Mouse (Mus musculus): ENCODE measurements at regions not wholly inside any gene's neighbourhood (a gene's known extent, or its start where the extent isn't known, plus 50 kb on each side); places are given as distances from the start of the nearest gene placed in this dataset.

- peak; percentile 47 to 81 for DNase-seq
These were observed 457.1 kb downstream of the Tmem38b start for GRCm38 (mm10) chr4:54282934-54283333.

DNA sequence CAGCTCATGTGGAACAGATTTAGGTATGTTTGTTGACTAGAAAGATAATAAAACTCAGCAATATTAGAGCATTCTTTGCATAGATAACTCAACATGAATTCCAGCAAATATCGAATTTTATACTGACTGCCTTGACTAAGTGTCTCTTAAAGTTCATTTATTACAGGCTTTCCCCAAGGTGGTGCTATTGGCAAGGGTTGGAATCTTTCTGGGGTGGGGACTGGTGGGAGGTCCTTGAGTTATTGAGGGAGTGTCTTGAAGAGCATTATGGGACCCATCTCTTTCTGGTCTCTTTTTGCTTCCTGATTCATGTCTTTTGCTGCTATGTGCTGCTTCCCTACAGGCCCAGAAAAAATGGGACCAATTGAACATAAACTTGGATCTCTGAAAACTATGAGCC, 488.0 kb downstream of the Tmem38b start:
- no peak for DNase-seq

- no peak for DNase-seq
These were observed 499.0 kb downstream of the Tmem38b start for GRCm38 (mm10) chr4:54324851-54325250.

GRCm38 (mm10) chr4:54328273-54328672, 502.4 kb downstream of the Tmem38b start:
- DNase-seq = no peak

DNA sequence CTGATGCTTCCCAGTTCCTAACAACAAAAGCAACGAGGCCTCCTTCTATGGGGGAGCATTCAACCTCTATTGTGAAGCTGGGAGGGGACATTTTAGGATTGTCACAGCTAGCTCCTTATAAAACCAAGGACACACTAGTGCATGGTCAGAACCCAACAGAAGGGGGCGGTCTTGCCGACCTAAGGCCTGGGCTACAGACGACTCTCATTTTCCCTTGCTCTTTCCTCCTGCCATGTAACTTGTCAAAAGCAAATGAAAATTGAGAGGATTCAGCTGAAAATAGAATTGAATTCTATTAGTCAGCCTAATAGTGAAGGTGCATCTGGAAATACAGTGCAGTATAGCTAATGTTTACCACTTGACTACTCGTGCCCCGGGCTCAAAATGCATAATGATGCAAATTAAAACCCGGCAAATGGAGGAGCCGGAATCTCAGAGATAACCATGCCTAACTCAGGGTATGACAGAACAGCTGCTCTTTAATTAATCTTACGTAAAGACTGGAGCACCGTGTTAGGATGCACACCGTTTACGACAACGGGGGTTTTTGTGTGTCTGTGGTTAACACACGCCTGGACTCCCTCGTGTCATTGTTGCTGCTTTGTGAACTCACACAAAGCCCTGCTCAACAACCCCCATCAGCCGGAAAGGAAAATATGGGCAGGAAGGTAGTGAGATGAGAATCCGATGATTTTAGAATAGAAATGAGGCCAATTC, 503.0 kb downstream of the Tmem38b start:
- peak; percentile 33 to 52 for DNase-seq

DNA sequence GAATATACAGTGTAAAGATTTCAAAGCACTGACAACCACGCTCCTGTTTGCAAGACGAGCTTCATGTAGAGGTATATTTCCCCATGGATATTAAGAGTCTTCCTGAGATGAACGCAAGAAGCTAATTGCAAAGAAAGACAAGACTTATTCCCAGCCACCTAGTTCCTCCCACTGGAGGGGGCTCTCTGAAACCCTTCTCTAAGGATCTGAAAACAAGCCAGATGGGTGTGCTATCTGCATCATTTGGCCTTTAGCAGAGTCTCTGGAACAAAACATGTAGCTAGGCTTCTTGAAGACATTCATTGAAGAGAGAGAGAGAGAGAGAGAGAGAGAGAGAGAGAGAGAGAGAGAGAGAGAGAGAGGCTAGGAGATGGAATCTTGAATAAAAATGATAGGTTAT, 504.8 kb downstream of the Tmem38b start:
- no peak for DNase-seq

DNA sequence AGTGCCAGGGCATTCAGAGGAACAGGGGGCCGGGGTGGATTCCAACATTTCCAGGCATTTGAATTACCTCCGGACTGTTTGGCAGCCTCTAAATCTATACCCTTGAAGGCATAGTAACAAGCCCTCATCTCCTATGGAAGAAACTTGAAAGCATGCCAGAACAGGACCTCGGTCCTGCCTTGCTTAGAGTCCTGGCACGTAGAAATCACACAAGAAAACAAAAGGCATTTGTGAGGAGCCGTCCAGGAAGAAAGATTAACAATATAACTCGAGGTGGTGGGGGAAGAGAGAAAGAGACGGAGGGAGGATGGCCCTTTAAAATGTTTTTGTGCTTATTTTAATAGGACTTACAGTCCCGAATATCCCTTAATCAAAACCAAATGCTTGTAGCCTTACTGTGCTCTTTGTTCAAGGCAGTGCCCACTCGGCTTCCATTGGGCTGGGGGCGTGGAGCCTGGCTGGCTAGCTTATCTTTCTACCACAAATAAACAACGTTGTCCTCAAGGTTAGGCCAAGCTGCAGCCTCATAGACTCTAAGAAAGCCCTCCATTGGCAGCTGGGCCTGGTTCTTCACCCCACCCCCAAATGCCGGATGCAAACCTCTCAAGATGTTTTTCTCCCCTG, 505.9 kb downstream of the Tmem38b start:
- no peak for DNase-seq

DNA sequence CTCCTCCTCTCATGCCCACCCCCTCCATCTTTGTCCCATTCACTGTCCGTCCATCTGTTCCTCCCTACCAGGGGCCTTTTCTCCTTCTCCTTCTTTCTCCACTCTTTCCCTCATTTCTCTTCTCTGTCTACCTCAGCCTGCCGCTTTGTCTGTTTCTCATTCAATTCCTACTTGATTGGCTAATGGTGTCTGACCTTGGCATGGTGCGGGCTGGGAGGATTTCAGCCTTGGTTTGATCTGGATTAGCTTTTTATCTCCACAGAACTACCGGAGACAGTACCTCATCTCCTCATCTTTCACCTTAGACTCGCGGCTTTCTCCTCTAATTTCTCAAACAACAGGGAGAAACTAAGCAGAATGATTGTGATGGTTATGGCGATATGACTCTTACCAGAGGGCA, 506.4 kb downstream of the Tmem38b start:
- DNase-seq = no peak

GRCm38 (mm10) chr4:54338556-54338955, 512.7 kb downstream of the Tmem38b start:
- DNase-seq = no peak

DNA sequence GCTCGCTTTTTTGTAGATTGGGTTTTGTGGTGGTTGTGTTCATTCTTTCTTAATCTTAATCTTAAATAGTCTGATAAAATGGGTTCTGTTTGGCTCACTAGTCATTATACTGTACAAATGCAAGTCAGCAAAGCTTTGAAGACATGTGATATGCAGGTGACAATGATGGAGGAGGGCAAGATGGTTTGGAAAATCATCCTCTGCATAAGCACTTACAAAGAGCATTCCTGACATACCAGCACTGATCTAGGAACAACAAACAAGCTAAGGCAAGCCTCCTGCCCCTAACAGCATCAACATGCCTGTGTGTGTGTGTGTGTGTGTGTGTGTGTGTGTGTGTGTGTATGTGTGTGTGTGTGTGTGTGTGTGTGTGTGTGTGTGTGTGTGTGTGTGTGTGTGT, 514.3 kb downstream of the Tmem38b start:
- DNase-seq = no peak

DNA sequence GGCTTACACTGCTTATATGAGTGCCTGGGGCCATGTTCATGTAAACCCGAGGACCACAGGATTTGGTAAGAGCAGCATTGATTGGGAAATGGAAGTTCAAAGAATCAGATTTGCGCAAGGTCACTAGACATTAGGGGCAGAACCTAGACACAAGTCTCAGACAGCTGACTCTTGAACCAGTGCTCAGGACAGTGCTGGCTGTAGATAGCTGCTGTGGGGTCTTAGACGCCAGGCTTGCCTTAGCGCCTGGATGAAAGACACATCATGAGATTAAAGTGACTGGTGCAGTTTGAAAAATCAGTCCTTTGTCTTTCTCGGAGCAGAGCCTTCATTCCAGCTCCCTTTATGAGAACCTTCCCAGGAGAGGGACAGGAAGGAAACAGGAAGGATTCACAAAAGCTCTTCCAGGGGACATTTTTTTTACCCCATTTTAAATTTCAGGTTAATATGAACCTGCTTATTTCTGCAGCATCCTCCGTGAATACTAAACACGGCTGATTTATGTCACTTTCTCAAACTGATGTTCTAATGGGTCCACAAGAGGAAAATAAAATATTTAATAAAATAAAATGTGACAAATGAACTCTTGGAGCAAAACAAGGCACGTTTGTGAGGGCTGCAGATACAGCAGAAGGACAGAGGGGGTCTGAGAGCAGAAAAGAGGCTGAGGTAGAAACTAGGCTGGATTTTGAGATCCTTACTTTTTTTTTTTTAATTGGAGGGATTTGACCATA, 528.0 kb downstream of the Tmem38b start:
- no peak for DNase-seq

- peak; percentile 49 to 50 for DNase-seq
These were observed 528.5 kb downstream of the Tmem38b start for GRCm38 (mm10) chr4:54354391-54354726.

DNA sequence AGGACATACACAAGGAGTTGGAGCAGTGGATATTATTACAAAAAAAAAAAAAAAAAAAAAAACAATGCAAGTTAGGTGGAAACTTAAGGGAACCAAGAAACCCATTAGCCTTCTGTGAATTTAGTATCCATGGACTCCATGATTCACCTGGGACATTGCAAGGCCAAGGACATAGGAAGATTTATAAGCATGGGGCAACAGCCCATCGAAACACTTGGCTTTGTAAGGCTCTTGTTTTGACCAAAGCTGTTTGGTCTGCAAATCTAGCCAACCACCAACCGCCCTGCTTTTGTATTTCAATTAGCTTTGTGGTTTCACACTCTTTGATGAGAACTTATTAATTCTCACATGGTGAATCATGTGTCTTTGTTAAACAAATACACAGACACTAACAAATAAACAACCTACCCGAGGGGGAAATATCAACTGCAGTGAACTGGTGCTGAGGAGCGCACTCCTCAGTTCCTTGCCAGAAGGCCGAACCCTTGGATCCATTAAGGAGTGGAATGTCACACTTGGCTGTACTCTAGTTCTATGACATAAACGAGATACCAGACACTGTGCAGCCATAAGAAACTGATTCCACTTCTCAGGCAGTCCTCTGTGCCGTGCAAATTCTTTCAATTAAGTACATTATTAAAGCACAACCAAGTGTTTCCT, 529.7 kb downstream of the Tmem38b start:
- no peak for DNase-seq

- DNase-seq = no peak
These were observed 530.2 kb downstream of the Tmem38b start for GRCm38 (mm10) chr4:54356041-54356427.

GRCm38 (mm10) chr4:54370909-54371308, 545.1 kb downstream of the Tmem38b start:
- no peak for DNase-seq

GRCm38 (mm10) chr4:54371418-54371957, 545.6 kb downstream of the Tmem38b start:
- DNase-seq = peak in 1 of 2 experiments; percentile 16

DNA sequence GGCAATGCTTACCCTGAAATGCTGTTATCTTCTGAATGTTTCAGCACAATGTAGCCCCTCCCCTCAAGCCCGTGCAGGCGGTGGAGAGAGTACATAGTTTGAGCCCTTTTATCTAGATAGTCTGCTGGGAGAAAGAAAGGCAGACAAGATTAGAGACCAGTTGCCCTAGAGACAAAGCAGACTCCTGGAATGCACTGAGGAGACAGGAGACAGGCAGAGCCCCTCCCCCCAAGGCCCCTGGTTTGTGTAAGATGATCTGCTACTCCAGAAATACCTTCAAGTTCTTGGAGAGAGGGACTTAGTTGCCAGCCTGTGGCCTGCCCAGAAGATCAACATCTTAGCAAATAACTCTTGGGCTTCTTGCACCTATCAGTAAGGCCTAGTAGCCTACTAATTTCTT, 547.8 kb downstream of the Tmem38b start:
- DNase-seq = no peak

DNA sequence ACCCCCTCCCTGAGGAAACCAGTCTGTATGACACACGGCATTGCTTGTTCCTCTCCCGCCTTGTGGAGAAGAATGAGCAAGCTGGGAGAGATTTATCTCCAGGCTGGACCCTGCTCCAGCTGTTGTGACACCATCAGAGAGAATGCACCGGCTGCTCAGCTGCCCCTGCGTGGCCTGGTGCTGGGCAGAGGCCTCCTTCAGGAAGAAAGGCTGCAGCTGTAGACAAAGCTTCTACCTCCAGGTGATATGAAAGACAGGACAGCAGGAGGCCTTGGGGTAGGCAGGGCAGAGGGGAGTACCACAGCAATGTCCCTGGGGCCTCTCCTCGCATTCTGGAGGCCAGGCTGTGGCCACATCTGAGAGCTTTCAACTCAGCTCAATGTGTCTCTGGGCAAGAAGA, 548.6 kb downstream of the Tmem38b start:
- DNase-seq = no peak

- no peak for DNase-seq
These were observed 557.4 kb upstream of the Zfp462 start for GRCm38 (mm10) chr4:54387460-54387859.

DNA sequence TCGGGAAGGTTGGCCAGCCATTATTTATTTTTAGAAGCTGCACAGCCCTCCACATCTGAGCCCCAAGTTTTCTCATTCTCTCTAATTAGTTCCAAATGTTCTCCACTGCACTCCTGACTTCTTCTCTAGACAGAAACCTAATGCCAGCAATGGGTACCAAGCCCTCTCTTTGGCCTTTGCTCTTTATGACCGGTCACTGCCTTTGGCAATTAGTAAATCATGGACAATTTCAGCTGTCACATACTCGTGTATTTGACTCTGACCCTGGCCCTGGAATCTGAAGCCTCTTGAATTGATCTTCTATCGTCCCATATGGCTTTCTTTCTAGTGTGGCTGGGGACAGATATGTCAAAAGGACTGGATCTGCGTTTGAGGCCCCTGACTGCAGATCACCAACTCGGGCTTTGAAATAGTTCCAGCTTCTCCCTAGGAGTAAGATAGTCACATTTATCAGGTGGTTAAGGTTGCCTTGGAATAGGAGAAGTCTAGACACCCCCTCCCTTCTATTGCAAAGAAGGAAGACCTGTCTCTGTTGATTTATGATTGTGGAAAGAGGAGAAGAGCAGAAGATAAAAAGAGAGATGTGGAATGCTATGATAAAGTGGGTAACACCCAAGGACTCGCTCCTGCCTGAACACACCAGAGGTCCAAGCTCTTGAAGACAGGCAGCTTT, 553.2 kb upstream of the Zfp462 start:
- DNase-seq = no peak

- DNase-seq = no peak
These were observed 538.7 kb upstream of the Zfp462 start for GRCm38 (mm10) chr4:54406151-54406550.

GRCm38 (mm10) chr4:54407930-54408329, 536.9 kb upstream of the Zfp462 start:
- no peak for DNase-seq

- DNase-seq = no peak
These were observed 514.1 kb upstream of the Zfp462 start for GRCm38 (mm10) chr4:54430789-54431188.

Data from cerebellum, postnatal 14 days (tissue).